Mouse (Mus musculus) neural tube, embryonic 14.5 days (tissue): ENCODE data around the gene Mib2. TPM values are rescaled to one million over a fixed set of nuclear protein-coding genes. Genes with fewer than 3 reads are reported as not detected.

ENCODE experiments used
- polyA plus RNA-seq: library from polyadenylated mRNA; unstranded; fragments of >200 nt; fragmentation: Nextera tagmentation; extraction: Ambion mirVana; gene quantifications from 2 replicates; pipeline ENCODE4 v1.2.1, GENCODE M21; 2014

Gene Mib2
- polyA plus RNA-seq, 1 experiment from 2014 or later, result 35.5 TPM

Other genes with a start within 250 kb of the Mib2 start
- not detected in 2 replicates for gene Tmem52, start 200.1 kb downstream of the Mib2 start, polyA plus RNA-seq
- gene Gnb1, start 177.8 kb downstream of the Mib2 start, polyA plus RNA-seq, result 1,136 and 1,158 TPM in 2 replicates
- 79.1 and 93.0 TPM in 2 replicates for gene Nadk, start 106.8 kb downstream of the Mib2 start, polyA plus RNA-seq
- gene Slc35e2, start 67.8 kb downstream of the Mib2 start, polyA plus RNA-seq, result 21.0 and 21.4 TPM in 2 replicates
- gene Cdk11b, start 44.3 kb downstream of the Mib2 start, polyA plus RNA-seq, result 46.7 and 54.1 TPM in 2 replicates
- not detected in 2 replicates for gene Gm10563, start 23.8 kb downstream of the Mib2 start, polyA plus RNA-seq
- gene Mmp23, start 15.8 kb downstream of the Mib2 start, polyA plus RNA-seq, result 1.3 and 6.6 TPM in 2 replicates
- gene Fndc10, start 25.1 kb upstream of the Mib2 start, polyA plus RNA-seq, result 8.5 and 10.4 TPM in 2 replicates
- 172 and 179 TPM in 2 replicates for gene Ssu72, start 35.6 kb upstream of the Mib2 start, polyA plus RNA-seq
- 6.8 and 9.6 TPM in 2 replicates for gene Tmem240, start 65.6 kb upstream of the Mib2 start, polyA plus RNA-seq
- gene Atad3a, start 91.9 kb upstream of the Mib2 start, polyA plus RNA-seq, result 82.6 and 85.0 TPM in 2 replicates
- 17.4 and 23.1 TPM in 2 replicates for gene Vwa1, start 105.5 kb upstream of the Mib2 start, polyA plus RNA-seq
- gene Tmem88b, start 116.7 kb upstream of the Mib2 start, polyA plus RNA-seq, result 0.92 and 1.2 TPM in 2 replicates
- gene Ankrd65, start 121.2 kb upstream of the Mib2 start, polyA plus RNA-seq, result not detected in 2 replicates
- gene Mrpl20, start 133.7 kb upstream of the Mib2 start, polyA plus RNA-seq, result 258 and 275 TPM in 2 replicates
- gene Ccnl2, start 143.3 kb upstream of the Mib2 start, polyA plus RNA-seq, result 153 and 173 TPM in 2 replicates
- 120 and 127 TPM in 2 replicates for gene Aurkaip1, start 162.1 kb upstream of the Mib2 start, polyA plus RNA-seq
- 9.6 and 24.0 TPM in 2 replicates for gene Mxra8, start 170.5 kb upstream of the Mib2 start, polyA plus RNA-seq
- gene Dvl1, start 178.2 kb upstream of the Mib2 start, polyA plus RNA-seq, result 14.0 and 16.1 TPM in 2 replicates
- 0.45 and 0.47 TPM in 2 replicates for gene Tas1r3, start 194.2 kb upstream of the Mib2 start, polyA plus RNA-seq
- gene Cptp, start 200.2 kb upstream of the Mib2 start, polyA plus RNA-seq, result 31.4 and 31.8 TPM in 2 replicates
- 74.9 and 75.8 TPM in 2 replicates for gene Ints11, start 200.3 kb upstream of the Mib2 start, polyA plus RNA-seq
- gene Pusl1, start 222.6 kb upstream of the Mib2 start, polyA plus RNA-seq, result 53.4 and 57.4 TPM in 2 replicates
- 67.8 and 76.7 TPM in 2 replicates for gene Acap3, start 222.6 kb upstream of the Mib2 start, polyA plus RNA-seq